In the genomic region with DNA sequence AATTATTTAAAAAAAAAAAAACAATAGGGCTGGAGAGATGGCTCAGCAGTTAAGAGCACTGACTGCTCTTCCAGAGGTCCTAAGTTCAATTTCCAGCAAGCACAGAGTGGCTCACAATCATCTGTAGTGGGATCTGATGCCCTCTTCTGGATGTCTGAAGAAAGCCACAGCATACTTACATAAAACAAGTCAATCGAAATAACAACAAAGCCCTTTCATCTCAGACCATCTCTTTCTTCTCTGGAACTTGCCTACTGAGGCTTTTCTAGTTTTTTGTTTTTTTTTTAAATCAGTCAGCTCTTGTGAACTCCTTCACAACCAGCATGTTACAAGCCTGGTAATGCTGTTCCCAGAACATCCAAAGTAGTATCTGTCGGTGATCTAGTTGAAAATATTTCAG, we compare ENCODE assay signal across 9 mouse cellular contexts. TPM values are rescaled to one million over a fixed set of nuclear protein-coding genes. Genes with fewer than 3 reads are reported as not detected.
DNase-seq lines count a peak whose midpoint lies in the region; ATAC-seq and TF ChIP-seq lines count a peak whose summit lies in the region.
"Had no signal": no experiment of that assay in that cellular context is flagged by ENCODE, and none has a peak within 500 bp of the region (broad histone marks: within the 10 kb centered on the region; RNA-seq: fewer than 3 reads in every experiment).

No protein-coding gene starts in this region.

- H3K4me3 ChIP-seq in thymus, adult 2 months (ENCODE audit: control insufficient read depth, insufficient read depth, low read length), result no peak overlapping the region; the same call in 1 of the 2 replicates
- H3K4me3 ChIP-seq in cortical plate, adult 2 months (ENCODE audit: insufficient read depth, low read length), result peak overlapping the region; percentile 62; the same call in 1 of the 2 replicates
- peak overlapping the region; percentile 85 for H3K4me3 ChIP-seq in limb, embryonic 13.5 days
- H3K4me3 ChIP-seq in myocyte, result peak overlapping the region; percentile 71

- H3K36me3 ChIP-seq in thymus, adult 2 months (ENCODE audit: control insufficient read depth, insufficient read depth, low read length), result peaks cover 3% of the 10 kb centered on the region
- peaks cover 11% of the 10 kb centered on the region for H3K36me3 ChIP-seq in limb, embryonic 13.5 days
- H3K36me3 ChIP-seq in myocyte (ENCODE audit: control insufficient read depth, insufficient read depth), result peaks cover 8% of the 10 kb centered on the region

- H3K27ac ChIP-seq in thymus, adult 2 months (ENCODE audit: control insufficient read depth, insufficient read depth, low read length), result peak overlapping the region; percentile 61; the same call in 1 of the 2 replicates
- H3K27ac ChIP-seq in cortical plate, adult 2 months (ENCODE audit: insufficient read depth, low read length), result peak overlapping the region; percentile 72; the same call in 1 of the 2 replicates
- no peak overlapping the region for H3K27ac ChIP-seq in limb, embryonic 13.5 days

- WGBS in thymus, adult 2 months, result 18% methylated on average over 2 of the region's 2 CpGs
- 12% methylated on average over 2 of the region's 2 CpGs for WGBS in limb, embryonic 13.5 days

- no peak for TF ChIP-seq CTCF in thymus, adult 2 months (IDR thresholded peaks at IDR 0.05; ENCODE audit: borderline replicate concordance, control insufficient read depth, extremely low read depth, insufficient read depth, low read length, poor library complexity)
- TF ChIP-seq CTCF in cortical plate, adult 2 months (IDR thresholded peaks at IDR 0.05; ENCODE audit: extremely low read depth, insufficient read depth, low read length), result peak; percentile 50

- H3K4me1 ChIP-seq in thymus, adult 2 months (replicated peaks; ENCODE audit: control insufficient read depth, insufficient read depth, low read length), result peaks cover 5% of the 10 kb centered on the region
- no peaks in the 10 kb centered on the region for H3K4me1 ChIP-seq in cortical plate, adult 2 months (ENCODE audit: control insufficient read depth, insufficient read depth, low read length)
- H3K4me1 ChIP-seq in limb, embryonic 13.5 days, result peaks cover 22% of the 10 kb centered on the region

- peak overlapping the region; percentile 94 for H3K4me2 ChIP-seq in limb, embryonic 13.5 days (replicated peaks)
- peak overlapping the region; percentile 97 for H3K4me2 ChIP-seq in myocyte (ENCODE audit: low read depth)

- peak; percentile 47 for DNase-seq in thymus, adult 2 months
- no peak for DNase-seq in thymus, postnatal 4 days
- DNase-seq in heart, postnatal 10 days, result peak; percentile 64 to 66
- no peak for DNase-seq in ovary, postnatal 36 days (ENCODE audit: low spot score)
- no peak for DNase-seq in urinary bladder, adult 2 months (ENCODE audit: low spot score)

- no peak overlapping the region for H3ac ChIP-seq in myocyte (ENCODE audit: control insufficient read depth, insufficient read length)

- no peaks in the 10 kb centered on the region for H3K27me3 ChIP-seq in thymus, adult 2 months (ENCODE audit: control insufficient read depth, insufficient read depth, low read length)
- H3K27me3 ChIP-seq in limb, embryonic 13.5 days, result no peaks in the 10 kb centered on the region
- no peaks in the 10 kb centered on the region for H3K27me3 ChIP-seq in myocyte (ENCODE audit: control insufficient read depth, insufficient read depth, insufficient read length)

- no peak for ATAC-seq in limb, embryonic 13.5 days (ENCODE audit: low FRiP score, low read depth)

- TF ChIP-seq POLR2A in thymus, adult 2 months (IDR thresholded peaks at IDR 0.05; ENCODE audit: control insufficient read depth, extremely low read depth, insufficient read depth, low read length, poor library complexity), result no peak
- no peak for TF ChIP-seq POLR2A in cortical plate, adult 2 months (IDR thresholded peaks at IDR 0.05; ENCODE audit: extremely low read depth, insufficient read depth, low read length)
- no peak for TF ChIP-seq POLR2A in myocyte (IDR thresholded peaks at IDR 0.05; ENCODE audit: insufficient read length, low read depth)

- peak overlapping the region; percentile 91 for H3K9ac ChIP-seq in limb, embryonic 13.5 days

- intact Hi-C loops in heart, postnatal 10 days (cut with DNase I), result loop anchor here (1.0 to 5.0 kb wide), 3 partner anchors 28 to 123 kb away; partner anchors contain the start of gene Slc44a4

- peaks cover 43% of the 10 kb centered on the region for H3K79me2 ChIP-seq in myocyte (ENCODE audit: control insufficient read depth, insufficient read depth)

- no peaks in the 10 kb centered on the region for H3K9me3 ChIP-seq in limb, embryonic 13.5 days

TF ChIP-seq in myocyte, 11 proteins besides CTCF, POLR2A, EP300 and RAD21:
- TF ChIP-seq MYOD1 (IDR thresholded peaks at IDR 0.05; ENCODE audit: control insufficient read depth in 1 of 3, insufficient read length in 2 of 3, low read depth in 2 of 3) (no peak), MYOG (IDR thresholded peaks at IDR 0.05; ENCODE audit: control insufficient read depth in 1 of 3, insufficient read depth in 1 of 3, insufficient read length in 2 of 3, low read depth in 2 of 3) (no peak), REST (IDR thresholded peaks at IDR 0.05; ENCODE audit: insufficient read depth, insufficient read length) (no peak), MAX (IDR thresholded peaks at IDR 0.05; ENCODE audit: low read depth) (no peak), TCF12 (IDR thresholded peaks at IDR 0.05; ENCODE audit: insufficient read depth, poor library complexity, severe bottlenecking) (no peak), E2F4 (IDR thresholded peaks at IDR 0.05; ENCODE audit: insufficient read depth) (no peak), USF1 (IDR thresholded peaks at IDR 0.05; ENCODE audit: low read depth) (no peak), SRF (IDR thresholded peaks at IDR 0.05; ENCODE audit: control insufficient read depth, insufficient read length, low read depth) (no peak), TCF3 (IDR thresholded peaks at IDR 0.05; ENCODE audit: insufficient read length, low read depth) (no peak), POLR2AphosphoS2 (IDR thresholded peaks at IDR 0.05; ENCODE audit: insufficient read length, low read depth) (no peak), CEBPB (IDR thresholded peaks at IDR 0.05; ENCODE audit: insufficient read depth, poor library complexity, severe bottlenecking) (no peak)

RNA-seq across cellular contexts. Expression of gene Lsm2, which starts 1.0 kb away (rescaled TPM):
- polyA plus RNA-seq in thymus, adult 2 months (2012; rRNA removed), result 207 and 265 TPM in 2 replicates
- polyA plus RNA-seq in cortical plate, adult 2 months (2012; rRNA removed), result 36.9 and 37.2 TPM in 2 replicates
- 10 to 100 TPM; 28.8 to 31.7 TPM for total RNA-seq in heart, postnatal 10 days (2021)
- 196 and 200 TPM in 2 replicates for polyA plus RNA-seq in limb, embryonic 13.5 days (2015; fragmentation: Nextera tagmentation; extraction: Ambion mirVana)
- 52.3 TPM for polyA plus RNA-seq in myocyte (2012; fragmentation: generic; extraction: Trizol)
- 47.8 and 58.4 TPM in 2 replicates for polyA plus RNA-seq in urinary bladder, adult 2 months (2012; rRNA removed)

RNA-seq across cellular contexts. Expression of gene Hspa1l, which starts 8.2 kb away (rescaled TPM):
- 0.06 and 0.28 TPM in 2 replicates for polyA plus RNA-seq in thymus, adult 2 months (2012; rRNA removed)
- 0.50 and 0.59 TPM in 2 replicates for polyA plus RNA-seq in cortical plate, adult 2 months (2012; rRNA removed)
- 1 to 10 TPM; 4.0 to 4.1 TPM for total RNA-seq in heart, postnatal 10 days (2021)
- polyA plus RNA-seq in limb, embryonic 13.5 days (2015; fragmentation: Nextera tagmentation; extraction: Ambion mirVana), result 0.49 and 0.81 TPM in 2 replicates
- polyA plus RNA-seq in myocyte (2012; fragmentation: generic; extraction: Trizol), result 1.3 TPM
- 0.47 and 0.54 TPM in 2 replicates for polyA plus RNA-seq in urinary bladder, adult 2 months (2012; rRNA removed)

RNA-seq across cellular contexts. Expression of gene Hspa1a, which starts 8.7 kb away (rescaled TPM):
- polyA plus RNA-seq in thymus, adult 2 months (2012; rRNA removed), result 10.0 and 12.2 TPM in 2 replicates
- polyA plus RNA-seq in cortical plate, adult 2 months (2012; rRNA removed), result 12.0 and 14.0 TPM in 2 replicates
- total RNA-seq in heart, postnatal 10 days (2021), result 1 to 10 TPM; 2.6 TPM
- polyA plus RNA-seq in limb, embryonic 13.5 days (2015; fragmentation: Nextera tagmentation; extraction: Ambion mirVana), result 3.7 and 4.4 TPM in 2 replicates
- polyA plus RNA-seq in myocyte (2012; fragmentation: generic; extraction: Trizol), result 1.8 TPM
- polyA plus RNA-seq in urinary bladder, adult 2 months (2012; rRNA removed), result 52.7 and 54.4 TPM in 2 replicates

RNA-seq across cellular contexts. Expression of gene Gm20481, which starts 10.9 kb away (rescaled TPM):
- not detected in 2 replicates for polyA plus RNA-seq in thymus, adult 2 months (2012; rRNA removed)
- polyA plus RNA-seq in cortical plate, adult 2 months (2012; rRNA removed), result not detected in 2 replicates
- total RNA-seq in heart, postnatal 10 days (2021), result not detected
- not detected in 2 replicates for polyA plus RNA-seq in limb, embryonic 13.5 days (2015; fragmentation: Nextera tagmentation; extraction: Ambion mirVana)
- polyA plus RNA-seq in myocyte (2012; fragmentation: generic; extraction: Trizol), result not detected
- not detected in 2 replicates for polyA plus RNA-seq in urinary bladder, adult 2 months (2012; rRNA removed)
- total RNA-seq: heart, postnatal 14 days had no signal

RNA-seq across cellular contexts. Expression of gene Vars, which starts 20.1 kb away (rescaled TPM):
- polyA plus RNA-seq in thymus, adult 2 months (2012; rRNA removed), result 404 and 545 TPM in 2 replicates
- polyA plus RNA-seq in cortical plate, adult 2 months (2012; rRNA removed), result 43.7 and 46.6 TPM in 2 replicates
- 10 to 100 TPM; 34.5 to 35.6 TPM for total RNA-seq in heart, postnatal 10 days (2021)
- polyA plus RNA-seq in limb, embryonic 13.5 days (2015; fragmentation: Nextera tagmentation; extraction: Ambion mirVana), result 102 and 110 TPM in 2 replicates
- 208 TPM for polyA plus RNA-seq in myocyte (2012; fragmentation: generic; extraction: Trizol)
- 49.8 and 53.0 TPM in 2 replicates for polyA plus RNA-seq in urinary bladder, adult 2 months (2012; rRNA removed)

Comparison
In these comparisons a context has a peak if more than half of its experiments do, and no peak if none do; other contexts are left out.
1. DNase-seq: peak in thymus, adult 2 months (single experiment) and heart, postnatal 10 days (2 of 2); none in thymus, postnatal 4 days (single experiment), ovary, postnatal 36 days (single experiment) and urinary bladder, adult 2 months (single experiment).